Mouse (Mus musculus): ENCODE data around the gene Fam83g.

Gene Fam83g

GRCm38 (mm10) chr11:61652216-61652615, 31.7 kb upstream of the Fam83g start:
- DNase-seq (ENCODE audit: low spot score in 2 of 2): no peak

GRCm38 (mm10) chr11:61652686-61653447, 31.0 kb upstream of the Fam83g start, which contains the start of gene Grap:
Gene Grap (plus strand): TSS chr11:61653265.
- no peak for DNase-seq (ENCODE audit: low spot score in 2 of 2)

GRCm38 (mm10) chr11:61653568-61653967, 30.3 kb upstream of the Fam83g start:
- DNase-seq (ENCODE audit: low spot score in 2 of 2): no peak

- no peak for DNase-seq (ENCODE audit: low spot score in 2 of 2)
These were observed 29.0 kb upstream of the Fam83g start for GRCm38 (mm10) chr11:61654786-61655311.

- DNase-seq (ENCODE audit: low spot score in 2 of 2): no peak
These were observed 28.2 kb upstream of the Fam83g start for GRCm38 (mm10) chr11:61655649-61656048.

GRCm38 (mm10) chr11:61656148-61656850, 27.6 kb upstream of the Fam83g start:
- no peak for DNase-seq (ENCODE audit: low spot score in 2 of 2)

- no peak for DNase-seq (ENCODE audit: low spot score in 2 of 2)
These were observed 26.5 kb upstream of the Fam83g start for GRCm38 (mm10) chr11:61657432-61657831.

GRCm38 (mm10) chr11:61658360-61658922, 25.4 kb upstream of the Fam83g start:
- no peak for DNase-seq (ENCODE audit: low spot score in 2 of 2)

- peak in 1 of 2 experiments; percentile 26 for DNase-seq (ENCODE audit: low spot score in 2 of 2)
These were observed 24.7 kb upstream of the Fam83g start for GRCm38 (mm10) chr11:61659011-61659858.

- DNase-seq (ENCODE audit: low spot score in 2 of 2): no peak
These were observed 23.9 kb upstream of the Fam83g start for GRCm38 (mm10) chr11:61660001-61660400.

GRCm38 (mm10) chr11:61660806-61661392, 23.0 kb upstream of the Fam83g start:
- no peak for DNase-seq (ENCODE audit: low spot score in 2 of 2)

- no peak for DNase-seq (ENCODE audit: low spot score in 2 of 2)
These were observed 21.7 kb upstream of the Fam83g start for GRCm38 (mm10) chr11:61662189-61662588.

- no peak for DNase-seq (ENCODE audit: low spot score in 2 of 2)
These were observed 18.5 kb upstream of the Fam83g start for GRCm38 (mm10) chr11:61665401-61665800.

- no peak for DNase-seq (ENCODE audit: low spot score in 2 of 2)
These were observed 17.7 kb upstream of the Fam83g start for GRCm38 (mm10) chr11:61665991-61666799.

GRCm38 (mm10) chr11:61667248-61667647, 16.6 kb upstream of the Fam83g start:
- DNase-seq (ENCODE audit: low spot score in 2 of 2): no peak

- DNase-seq (ENCODE audit: low spot score in 2 of 2): no peak
These were observed 16.1 kb upstream of the Fam83g start for GRCm38 (mm10) chr11:61667782-61668181.

GRCm38 (mm10) chr11:61669492-61670490, 14.1 kb upstream of the Fam83g start:
- DNase-seq (ENCODE audit: low spot score in 2 of 2): no peak

GRCm38 (mm10) chr11:61671781-61672383, 12.0 kb upstream of the Fam83g start:
- DNase-seq (ENCODE audit: low spot score in 2 of 2): no peak

GRCm38 (mm10) chr11:61673686-61674085, 10.2 kb upstream of the Fam83g start:
- no peak for DNase-seq (ENCODE audit: low spot score in 2 of 2)
